Mouse (Mus musculus) kidney, postnatal 4 days (tissue): ENCODE measurements around the gene Shcbp1l.
A peak's percentile ranks its signal among the peaks of the same experiment; 100 is the strongest.

Experiments used
- DNase-seq, 2 experiments: peaks; one replicate each; pipeline ENCODE4 v3.0.0; 2021; ENCODE audit warnings: mixed read lengths in 2 of 2

Shcbp1l gene

GRCm38 (mm10) chr1:153489132-153489531 is 64.2 kb downstream of the Shcbp1l start:
- peak in 1 of 2 experiments; percentile 45 for DNase-seq

GRCm38 (mm10) chr1:153489540-153489939 is 64.6 kb downstream of the Shcbp1l start:
- no peak for DNase-seq

- DNase-seq, result no peak
Observed at GRCm38 (mm10) chr1:153489963-153490362, 65.0 kb downstream of the Shcbp1l start.

- DNase-seq, result no peak
Observed at GRCm38 (mm10) chr1:153491345-153491744, 66.4 kb downstream of the Shcbp1l start.

- no peak for DNase-seq
Observed at GRCm38 (mm10) chr1:153491822-153492221, 66.9 kb downstream of the Shcbp1l start.

- DNase-seq, result peak in 1 of 2 experiments; percentile 42
Observed at GRCm38 (mm10) chr1:153493338-153493737, 68.4 kb downstream of the Shcbp1l start.

GRCm38 (mm10) chr1:153493931-153494330 is 69.0 kb downstream of the Shcbp1l start:
- DNase-seq, result no peak

GRCm38 (mm10) chr1:153496030-153496429 is 71.1 kb downstream of the Shcbp1l start:
- DNase-seq, result no peak

GRCm38 (mm10) chr1:153500030-153500429 is 75.1 kb downstream of the Shcbp1l start:
- DNase-seq, result peak in 1 of 2 experiments; percentile 22

GRCm38 (mm10) chr1:153501644-153502321 is 76.8 kb downstream of the Shcbp1l start:
- DNase-seq, result peak; percentile 26 to 52
